ENCODE assay signal across 8 mouse cellular contexts in the genomic region with DNA sequence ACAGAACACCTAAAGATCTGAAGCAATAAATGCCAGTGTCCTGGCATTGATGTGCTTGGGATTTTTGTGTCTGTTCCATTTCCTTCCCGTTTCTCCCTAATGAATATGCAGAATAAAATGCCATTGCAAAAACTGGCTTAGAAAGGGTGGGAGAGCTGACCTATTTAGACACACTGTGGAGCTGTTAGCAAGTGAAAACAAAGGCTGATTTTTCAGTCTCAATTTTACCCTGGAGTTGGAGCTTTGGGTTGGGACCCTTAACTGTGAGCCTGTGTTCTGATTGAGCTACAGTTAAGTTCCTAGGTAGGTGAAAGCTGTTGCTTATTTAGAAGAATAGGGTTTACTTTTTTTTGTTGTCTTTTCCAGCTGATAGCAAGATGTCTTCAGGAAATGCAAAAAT. TPM values are rescaled to one million over a fixed set of nuclear protein-coding genes. Genes with fewer than 3 reads are reported as not detected.
DNase-seq lines count a peak whose midpoint lies in the region; ATAC-seq and TF ChIP-seq lines count a peak whose summit lies in the region.

No protein-coding gene starts in this region.

- peak overlapping the region; percentile 63 for H3K4me2 ChIP-seq in kidney, postnatal 0 days (ENCODE audit: low read length)
- peak overlapping the region; percentile 78 for H3K4me2 ChIP-seq in embryonic facial prominence, embryonic 12.5 days (replicated peaks)
- H3K4me2 ChIP-seq in intestine, embryonic 16.5 days (ENCODE audit: low read depth, low read length): peak overlapping the region; percentile 80
- peak overlapping the region; percentile 78 for H3K4me2 ChIP-seq in neural tube, embryonic 12.5 days (replicated peaks)

- H3K27ac ChIP-seq in kidney, postnatal 0 days: no peak overlapping the region
- H3K27ac ChIP-seq in embryonic facial prominence, embryonic 12.5 days: no peak overlapping the region
- no peak overlapping the region for H3K27ac ChIP-seq in intestine, embryonic 16.5 days (ENCODE audit: low read length)
- no peak overlapping the region for H3K27ac ChIP-seq in neural tube, embryonic 12.5 days

- peak overlapping the region; percentile 69 for H3K4me3 ChIP-seq in kidney, postnatal 0 days (replicated peaks; ENCODE audit: low read depth, low read length)
- H3K4me3 ChIP-seq in embryonic facial prominence, embryonic 12.5 days: peak overlapping the region; percentile 70
- peak overlapping the region; percentile 74 for H3K4me3 ChIP-seq in intestine, embryonic 16.5 days (ENCODE audit: low read length)
- 0 out of 2 replicates have a peak overlapping the region, but pooled peaks have one; percentile 54 for H3K4me3 ChIP-seq in neural tube, embryonic 12.5 days

- no peak for DNase-seq in kidney, postnatal 0 days (ENCODE audit: low spot score)
- DNase-seq in kidney, postnatal 36 days: no peak
- no peak for DNase-seq in gastrocnemius, postnatal 4 days (ENCODE audit: low spot score in 2 of 2)
- DNase-seq in ovary, postnatal 36 days (ENCODE audit: low spot score): no peak

- 10% methylated on average over 1 of the region's 1 CpGs for WGBS in kidney, postnatal 0 days
- 38% methylated on average over 1 of the region's 1 CpGs for WGBS in embryonic facial prominence, embryonic 12.5 days
- WGBS in intestine, embryonic 16.5 days: 22% methylated on average over 1 of the region's 1 CpGs
- WGBS in neural tube, embryonic 12.5 days: 37% methylated on average over 1 of the region's 1 CpGs

- no peaks in the 10 kb centered on the region for H3K9me3 ChIP-seq in kidney, postnatal 0 days (replicated peaks; ENCODE audit: low read length)
- no peaks in the 10 kb centered on the region for H3K9me3 ChIP-seq in embryonic facial prominence, embryonic 12.5 days
- no peaks in the 10 kb centered on the region for H3K9me3 ChIP-seq in intestine, embryonic 16.5 days (ENCODE audit: control insufficient read depth, low read length)
- no peaks in the 10 kb centered on the region for H3K9me3 ChIP-seq in neural tube, embryonic 12.5 days

- peak overlapping the region; percentile 88; the same call in 1 of the 2 replicates for H3K9ac ChIP-seq in kidney, postnatal 0 days (ENCODE audit: low read depth, low read length)
- peak overlapping the region; percentile 72; the same call in 1 of the 2 replicates for H3K9ac ChIP-seq in embryonic facial prominence, embryonic 12.5 days
- no peak overlapping the region for H3K9ac ChIP-seq in intestine, embryonic 16.5 days (ENCODE audit: low read depth, low read length)
- 0 out of 2 replicates have a peak overlapping the region, but pooled peaks have one; percentile 74 for H3K9ac ChIP-seq in neural tube, embryonic 12.5 days

- H3K4me1 ChIP-seq in kidney, postnatal 0 days (replicated peaks; ENCODE audit: insufficient read depth, low read length): peaks cover 8% of the 10 kb centered on the region; the same call in 1 of the 2 replicates
- peaks cover 13% of the 10 kb centered on the region for H3K4me1 ChIP-seq in embryonic facial prominence, embryonic 12.5 days
- H3K4me1 ChIP-seq in intestine, embryonic 16.5 days (ENCODE audit: control insufficient read depth, insufficient read depth, low read length): peaks cover 29% of the 10 kb centered on the region
- H3K4me1 ChIP-seq in neural tube, embryonic 12.5 days: peaks cover 10% of the 10 kb centered on the region; the same call in 1 of the 2 replicates

- no peaks in the 10 kb centered on the region for H3K27me3 ChIP-seq in kidney, postnatal 0 days (ENCODE audit: insufficient read depth, low read length)
- H3K27me3 ChIP-seq in embryonic facial prominence, embryonic 12.5 days: no peaks in the 10 kb centered on the region
- H3K27me3 ChIP-seq in intestine, embryonic 16.5 days (replicated peaks; ENCODE audit: control insufficient read depth, insufficient read depth, low read length): no peaks in the 10 kb centered on the region
- no peaks in the 10 kb centered on the region for H3K27me3 ChIP-seq in neural tube, embryonic 12.5 days (replicated peaks)

- no peak for ATAC-seq in kidney, postnatal 0 days (replicated peaks; ENCODE audit: low FRiP score, low read depth)
- ATAC-seq in embryonic facial prominence, embryonic 12.5 days (ENCODE audit: insufficient number of reproducible peaks, insufficient read depth, low FRiP score, low TSS enrichment): no peak
- no peak for ATAC-seq in intestine, embryonic 16.5 days
- ATAC-seq in neural tube, embryonic 12.5 days (ENCODE audit: low FRiP score, low read depth): no peak
- no peak for ATAC-seq in CD4-positive, CD25-positive, alpha-beta regulatory T cell, adult 4 months

- peaks cover 17% of the 10 kb centered on the region; the same call in 1 of the 2 replicates for H3K36me3 ChIP-seq in kidney, postnatal 0 days (ENCODE audit: insufficient read depth, low read length)
- peaks cover 31% of the 10 kb centered on the region for H3K36me3 ChIP-seq in embryonic facial prominence, embryonic 12.5 days
- peaks cover 6% of the 10 kb centered on the region; the same call in 1 of the 2 replicates for H3K36me3 ChIP-seq in intestine, embryonic 16.5 days (ENCODE audit: control insufficient read depth, insufficient read depth, low read length)
- H3K36me3 ChIP-seq in neural tube, embryonic 12.5 days: peaks cover 26% of the 10 kb centered on the region

- no peak for TF ChIP-seq CTCF in kidney, postnatal 0 days (IDR thresholded peaks at IDR 0.05; ENCODE audit: low read depth)

RNA-seq across cellular contexts. Expression of a gene that starts 1.7 kb away (rescaled TPM):
- 2,101 and 2,104 TPM in 2 replicates for polyA plus RNA-seq in kidney, postnatal 0 days (2015; fragmentation: Nextera tagmentation; extraction: Ambion mirVana)
- 1,087 and 1,115 TPM in 2 replicates for polyA plus RNA-seq in embryonic facial prominence, embryonic 12.5 days (2016; fragmentation: Nextera tagmentation; extraction: Ambion mirVana)
- 1,384 and 1,485 TPM in 2 replicates for polyA plus RNA-seq in intestine, embryonic 16.5 days (2015; fragmentation: Nextera tagmentation; extraction: Ambion mirVana)
- polyA plus RNA-seq in neural tube, embryonic 12.5 days (2016; fragmentation: Nextera tagmentation; extraction: Ambion mirVana): 660 and 722 TPM in 2 replicates
- 100 to 1,000 TPM; 246 to 251 TPM for total RNA-seq in gastrocnemius, postnatal 4 days (2021)
- polyA plus RNA-seq in CD4-positive, CD25-positive, alpha-beta regulatory T cell, adult 4 months (2017; shearing (Covaris generic)): 100 to 1,000 TPM; 602 to 696 TPM

RNA-seq across cellular contexts. Expression of a gene that starts 21.2 kb away (rescaled TPM):
- 20.3 and 21.8 TPM in 2 replicates for polyA plus RNA-seq in kidney, postnatal 0 days (2015; fragmentation: Nextera tagmentation; extraction: Ambion mirVana)
- 26.4 and 28.5 TPM in 2 replicates for polyA plus RNA-seq in embryonic facial prominence, embryonic 12.5 days (2016; fragmentation: Nextera tagmentation; extraction: Ambion mirVana)
- polyA plus RNA-seq in intestine, embryonic 16.5 days (2015; fragmentation: Nextera tagmentation; extraction: Ambion mirVana): 20.7 and 22.7 TPM in 2 replicates
- 28.0 and 30.9 TPM in 2 replicates for polyA plus RNA-seq in neural tube, embryonic 12.5 days (2016; fragmentation: Nextera tagmentation; extraction: Ambion mirVana)
- 10 to 100 TPM; 18.2 to 20.5 TPM for total RNA-seq in gastrocnemius, postnatal 4 days (2021)
- polyA plus RNA-seq in CD4-positive, CD25-positive, alpha-beta regulatory T cell, adult 4 months (2017; shearing (Covaris generic)): 1 to 10 TPM; 3.4 to 9.2 TPM

RNA-seq across cellular contexts. Expression of a gene that starts 21.3 kb away (rescaled TPM):
- polyA plus RNA-seq in kidney, postnatal 0 days (2015; fragmentation: Nextera tagmentation; extraction: Ambion mirVana): 24.5 and 25.8 TPM in 2 replicates
- polyA plus RNA-seq in embryonic facial prominence, embryonic 12.5 days (2016; fragmentation: Nextera tagmentation; extraction: Ambion mirVana): 25.2 and 26.3 TPM in 2 replicates
- polyA plus RNA-seq in intestine, embryonic 16.5 days (2015; fragmentation: Nextera tagmentation; extraction: Ambion mirVana): 21.3 and 22.6 TPM in 2 replicates
- 22.0 and 23.5 TPM in 2 replicates for polyA plus RNA-seq in neural tube, embryonic 12.5 days (2016; fragmentation: Nextera tagmentation; extraction: Ambion mirVana)
- total RNA-seq in gastrocnemius, postnatal 4 days (2021): 1 to 10 TPM; 6.6 to 7.5 TPM
- polyA plus RNA-seq in CD4-positive, CD25-positive, alpha-beta regulatory T cell, adult 4 months (2017; shearing (Covaris generic)): 10 to 100 TPM; 50.5 to 55.9 TPM

RNA-seq across cellular contexts. Expression of a gene that starts 33.7 kb away (rescaled TPM):
- 8.0 and 8.3 TPM in 2 replicates for polyA plus RNA-seq in kidney, postnatal 0 days (2015; fragmentation: Nextera tagmentation; extraction: Ambion mirVana)
- 11.8 TPM in 2 replicates for polyA plus RNA-seq in embryonic facial prominence, embryonic 12.5 days (2016; fragmentation: Nextera tagmentation; extraction: Ambion mirVana)
- polyA plus RNA-seq in intestine, embryonic 16.5 days (2015; fragmentation: Nextera tagmentation; extraction: Ambion mirVana): 10.4 and 11.6 TPM in 2 replicates
- 6.4 and 6.5 TPM in 2 replicates for polyA plus RNA-seq in neural tube, embryonic 12.5 days (2016; fragmentation: Nextera tagmentation; extraction: Ambion mirVana)
- 1 to 10 TPM; 3.8 to 4.0 TPM for total RNA-seq in gastrocnemius, postnatal 4 days (2021)
- 1 to 10 TPM; 4.6 to 7.8 TPM for polyA plus RNA-seq in CD4-positive, CD25-positive, alpha-beta regulatory T cell, adult 4 months (2017; shearing (Covaris generic))

RNA-seq across cellular contexts. Expression of a gene that starts 35.6 kb away (rescaled TPM):
- 966 and 1,010 TPM in 2 replicates for polyA plus RNA-seq in kidney, postnatal 0 days (2015; fragmentation: Nextera tagmentation; extraction: Ambion mirVana)
- 689 and 706 TPM in 2 replicates for polyA plus RNA-seq in embryonic facial prominence, embryonic 12.5 days (2016; fragmentation: Nextera tagmentation; extraction: Ambion mirVana)
- 928 and 934 TPM in 2 replicates for polyA plus RNA-seq in intestine, embryonic 16.5 days (2015; fragmentation: Nextera tagmentation; extraction: Ambion mirVana)
- 583 and 599 TPM in 2 replicates for polyA plus RNA-seq in neural tube, embryonic 12.5 days (2016; fragmentation: Nextera tagmentation; extraction: Ambion mirVana)
- 100 to 1,000 TPM; 452 to 457 TPM for total RNA-seq in gastrocnemius, postnatal 4 days (2021)
- 100 to 1,000 TPM; 296 to 324 TPM for polyA plus RNA-seq in CD4-positive, CD25-positive, alpha-beta regulatory T cell, adult 4 months (2017; shearing (Covaris generic))
